Mouse (Mus musculus): ENCODE results near the gene B3gnt2. TPM values are rescaled to one million over a fixed set of nuclear protein-coding genes. Genes with fewer than 3 reads are reported as not detected.

Gene B3gnt2
- polyA plus RNA-seq, 1 experiment from 2014 or later: 3.3 TPM

DNA sequence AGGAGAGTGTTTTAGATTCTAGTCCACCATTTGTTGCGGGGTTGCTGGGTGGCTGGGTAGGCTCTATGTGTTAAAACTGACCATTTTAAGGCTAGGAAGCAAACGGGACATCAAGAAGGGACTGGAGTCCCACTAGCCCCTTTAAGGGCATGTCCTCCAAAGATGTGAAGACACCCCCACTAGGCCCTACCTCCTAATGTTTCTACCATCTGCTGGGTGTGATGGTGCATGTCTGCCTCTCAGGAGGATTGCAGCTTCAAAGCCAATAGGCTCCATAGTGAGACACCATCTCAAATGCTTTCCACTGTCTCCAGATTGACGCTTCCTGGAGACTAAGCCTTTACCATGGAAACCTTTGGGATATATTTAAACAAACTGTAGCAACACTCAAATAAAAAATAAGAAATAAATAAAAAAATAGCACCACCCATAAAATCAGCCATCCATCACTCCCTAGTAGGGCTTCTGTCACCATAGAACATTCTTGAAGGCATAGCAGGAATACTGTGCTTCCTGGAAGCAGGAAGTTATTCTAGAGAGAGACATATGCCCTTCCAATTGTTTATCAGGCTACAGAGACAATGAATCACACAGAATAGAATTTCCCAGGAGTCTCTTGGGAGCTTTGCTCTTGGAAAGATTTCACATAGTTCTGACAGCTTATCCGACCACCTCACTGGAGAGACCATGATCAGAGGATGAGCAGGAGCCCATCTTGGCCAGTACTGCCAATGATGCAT lies 97.0 kb downstream of the B3gnt2 start:
- no peak for ATAC-seq (ENCODE audit: extremely low read depth, insufficient number of reproducible peaks, low FRiP score, low TSS enrichment)
- Histone ChIP-seq H3K27ac (replicated peaks) (no peak overlapping the region), H3K4me3 (no peak overlapping the region), H3K36me3 (no peaks in the 10 kb centered on the region), H3K9ac (no peak overlapping the region), H3K9me3 (no peaks in the 10 kb centered on the region), H3K4me2 (no peak overlapping the region), H3K4me1 (no peaks in the 10 kb centered on the region), H3K27me3 (replicated peaks) (no peaks in the 10 kb centered on the region)
- WGBS: 64% methylated on average over 4 of the region's 4 CpGs

GRCm38 (mm10) chr11:22763055-22763454 lies 97.7 kb downstream of the B3gnt2 start:
- Histone ChIP-seq H3K27me3 (replicated peaks) (no peaks in the 10 kb centered on the region), H3K4me2 (no peak overlapping the region), H3K27ac (replicated peaks) (no peak overlapping the region), H3K9ac (no peak overlapping the region), H3K9me3 (no peaks in the 10 kb centered on the region), H3K4me1 (no peaks in the 10 kb centered on the region), H3K4me3 (no peak overlapping the region), H3K36me3 (no peaks in the 10 kb centered on the region)
- 60% methylated on average over 1 of the region's 1 CpGs for WGBS
- ATAC-seq (ENCODE audit: extremely low read depth, insufficient number of reproducible peaks, low FRiP score, low TSS enrichment): no peak

GRCm38 (mm10) chr11:22762236-22762927 lies 98.4 kb downstream of the B3gnt2 start:
- H3K9me3 ChIP-seq: no peaks in the 10 kb centered on the region
- H3K4me1 ChIP-seq: no peaks in the 10 kb centered on the region
- no peak overlapping the region for H3K9ac ChIP-seq
- H3K36me3 ChIP-seq: no peaks in the 10 kb centered on the region
- no peak overlapping the region for H3K4me3 ChIP-seq
- no peak overlapping the region for H3K4me2 ChIP-seq
- H3K27ac ChIP-seq (replicated peaks): no peak overlapping the region
- WGBS: 79% methylated on average over 18 of the region's 18 CpGs
- no peaks in the 10 kb centered on the region for H3K27me3 ChIP-seq (replicated peaks)
- no peak for ATAC-seq (ENCODE audit: extremely low read depth, insufficient number of reproducible peaks, low FRiP score, low TSS enrichment)

GRCm38 (mm10) chr11:22759783-22760182 lies 101.0 kb downstream of the B3gnt2 start:
- H3K36me3 ChIP-seq: no peaks in the 10 kb centered on the region
- H3K27ac ChIP-seq (replicated peaks): no peak overlapping the region
- H3K4me3 ChIP-seq: no peak overlapping the region
- H3K27me3 ChIP-seq (replicated peaks): no peaks in the 10 kb centered on the region
- H3K4me2 ChIP-seq: no peak overlapping the region
- H3K4me1 ChIP-seq: peaks cover 7% of the 10 kb centered on the region; the same call in 1 of the 2 replicates
- no peaks in the 10 kb centered on the region for H3K9me3 ChIP-seq
- ATAC-seq (ENCODE audit: extremely low read depth, insufficient number of reproducible peaks, low FRiP score, low TSS enrichment): no peak
- H3K9ac ChIP-seq: no peak overlapping the region
- WGBS: 88% methylated on average over 3 of the region's 4 CpGs

DNA sequence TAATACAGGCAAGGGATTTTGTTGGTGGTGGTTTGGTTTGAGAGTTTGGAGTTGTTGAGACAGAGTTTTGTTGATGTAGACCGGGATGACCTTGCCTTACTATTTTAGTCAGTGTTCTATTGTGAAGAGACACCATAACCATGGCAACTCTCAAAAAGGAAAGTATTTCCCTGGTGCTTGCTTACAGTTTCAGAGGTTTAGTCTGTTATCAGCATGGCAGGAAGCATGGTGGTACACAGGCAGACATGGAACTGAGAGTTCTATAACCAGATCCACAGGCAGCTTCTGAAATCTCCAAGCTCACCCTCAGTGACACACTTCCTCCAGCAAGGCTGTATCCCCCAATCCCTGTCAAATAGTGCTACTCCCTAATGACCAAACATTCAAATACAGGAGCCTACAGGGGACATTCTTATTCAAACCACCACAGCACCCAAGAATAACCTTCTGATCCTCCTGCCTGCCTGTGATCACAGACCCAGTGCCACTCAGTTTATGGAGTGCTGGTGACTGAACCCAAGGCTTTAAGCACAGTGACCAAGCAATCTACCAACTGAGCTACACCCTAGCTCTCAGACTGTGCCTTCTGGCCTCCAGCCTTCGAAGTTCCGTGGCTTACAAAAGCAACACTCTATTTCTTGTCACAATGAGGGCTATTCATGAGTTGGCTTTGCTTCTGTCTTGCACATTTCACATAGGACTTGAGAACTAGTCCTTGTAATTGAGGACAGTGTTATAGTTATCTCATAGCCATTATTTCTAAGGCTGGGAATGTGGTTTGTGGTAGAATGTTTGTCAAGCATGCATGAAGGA lies 104.4 kb downstream of the B3gnt2 start:
- Histone ChIP-seq H3K27me3 (replicated peaks) (no peaks in the 10 kb centered on the region), H3K4me3 (no peak overlapping the region), H3K27ac (replicated peaks) (no peak overlapping the region), H3K36me3 (no peaks in the 10 kb centered on the region), H3K9ac (no peak overlapping the region), H3K9me3 (no peaks in the 10 kb centered on the region), H3K4me2 (no peak overlapping the region), H3K4me1 (peaks cover 10% of the 10 kb centered on the region; the same call in 1 of the 2 replicates)
- WGBS: 79% methylated on average over 3 of the region's 3 CpGs
- no peak for ATAC-seq (ENCODE audit: extremely low read depth, insufficient number of reproducible peaks, low FRiP score, low TSS enrichment)

GRCm38 (mm10) chr11:22755180-22755579 lies 105.6 kb downstream of the B3gnt2 start:
- ATAC-seq (ENCODE audit: extremely low read depth, insufficient number of reproducible peaks, low FRiP score, low TSS enrichment): no peak
- no peaks in the 10 kb centered on the region for H3K9me3 ChIP-seq
- no peaks in the 10 kb centered on the region for H3K27me3 ChIP-seq (replicated peaks)
- no peak overlapping the region for H3K4me3 ChIP-seq
- 78% methylated on average over 1 of the region's 1 CpGs for WGBS
- no peaks in the 10 kb centered on the region for H3K36me3 ChIP-seq
- peaks cover 10% of the 10 kb centered on the region; the same call in 1 of the 2 replicates for H3K4me1 ChIP-seq
- no peak overlapping the region for H3K9ac ChIP-seq
- H3K4me2 ChIP-seq: no peak overlapping the region
- H3K27ac ChIP-seq (replicated peaks): no peak overlapping the region

DNA sequence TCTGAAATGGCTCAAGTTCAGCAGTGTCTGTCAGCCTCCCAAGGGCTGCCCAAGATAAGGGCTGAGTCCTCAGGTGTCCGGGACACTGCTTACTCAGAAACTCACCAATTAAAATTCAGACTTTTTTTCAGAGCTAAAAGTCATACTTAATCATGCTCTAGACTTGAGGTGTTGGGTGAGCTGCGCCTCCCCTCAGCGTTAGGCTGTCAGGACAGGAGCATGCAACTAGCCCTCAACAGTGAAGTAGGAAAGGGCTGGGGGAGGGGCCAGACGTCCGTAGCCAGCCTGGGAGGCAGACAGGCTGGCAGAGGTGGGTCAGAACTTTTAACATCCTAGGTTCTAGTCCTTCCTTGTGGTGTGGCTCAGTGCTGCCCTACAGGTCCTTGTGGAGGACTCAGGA lies 108.2 kb downstream of the B3gnt2 start:
- Histone ChIP-seq H3K4me1 (peaks cover 10% of the 10 kb centered on the region; the same call in 1 of the 2 replicates), H3K9me3 (no peaks in the 10 kb centered on the region), H3K27ac (replicated peaks) (no peak overlapping the region), H3K9ac (no peak overlapping the region), H3K36me3 (no peaks in the 10 kb centered on the region), H3K4me3 (no peak overlapping the region), H3K4me2 (no peak overlapping the region), H3K27me3 (replicated peaks) (no peaks in the 10 kb centered on the region)
- no peak for ATAC-seq (ENCODE audit: extremely low read depth, insufficient number of reproducible peaks, low FRiP score, low TSS enrichment)
- WGBS: 20% methylated on average over 5 of the region's 5 CpGs

DNA sequence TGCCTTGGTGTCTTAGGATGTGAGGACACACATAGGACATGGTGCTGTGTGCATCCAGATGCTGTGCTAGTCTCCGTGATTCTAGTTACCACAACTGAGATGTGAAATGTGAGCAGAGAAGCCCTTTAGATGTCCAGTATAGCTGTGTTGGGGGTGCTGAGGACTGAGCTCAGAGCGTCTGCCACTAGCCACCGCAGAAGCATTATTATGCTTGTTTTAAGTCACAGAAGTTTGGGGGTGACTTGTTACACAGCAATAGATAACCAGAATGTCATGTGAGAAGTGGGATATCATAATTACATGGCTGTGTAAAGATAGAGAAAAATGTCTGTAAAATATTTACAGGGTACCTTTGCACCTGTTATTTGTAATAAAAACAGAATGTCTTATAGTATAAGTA lies 109.2 kb downstream of the B3gnt2 start:
- Histone ChIP-seq H3K4me1 (peaks cover 10% of the 10 kb centered on the region; the same call in 1 of the 2 replicates), H3K36me3 (no peaks in the 10 kb centered on the region), H3K4me3 (no peak overlapping the region), H3K27ac (replicated peaks) (no peak overlapping the region), H3K9me3 (no peaks in the 10 kb centered on the region), H3K9ac (no peak overlapping the region), H3K4me2 (no peak overlapping the region), H3K27me3 (replicated peaks) (no peaks in the 10 kb centered on the region)
- no peak for ATAC-seq (ENCODE audit: extremely low read depth, insufficient number of reproducible peaks, low FRiP score, low TSS enrichment)
- 86% methylated on average over 3 of the region's 3 CpGs for WGBS

DNA sequence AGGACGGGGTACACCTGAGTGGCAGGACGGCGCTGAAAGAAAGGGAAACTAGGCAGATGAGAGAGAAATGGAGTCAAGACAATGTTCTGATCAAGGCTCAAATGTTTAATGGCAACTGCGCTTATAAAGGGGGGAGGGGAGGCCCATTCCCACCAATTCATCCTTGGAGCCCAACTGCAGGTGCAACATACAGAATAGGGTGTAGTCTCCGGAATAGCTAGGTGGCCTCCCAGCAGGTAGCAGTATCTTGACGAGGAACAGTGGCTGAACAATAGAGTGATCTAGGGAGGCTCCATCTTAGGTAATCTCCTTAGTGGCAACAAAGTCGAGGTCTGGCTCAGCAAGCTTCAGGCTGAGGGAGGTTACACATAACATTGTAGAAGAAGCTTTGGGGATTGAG lies 113.4 kb downstream of the B3gnt2 start:
- ATAC-seq (ENCODE audit: extremely low read depth, insufficient number of reproducible peaks, low FRiP score, low TSS enrichment): no peak
- Histone ChIP-seq H3K4me3 (no peak overlapping the region), H3K36me3 (no peaks in the 10 kb centered on the region), H3K9me3 (peaks cover 16% of the 10 kb centered on the region), H3K4me2 (no peak overlapping the region), H3K27ac (replicated peaks) (no peak overlapping the region), H3K9ac (no peak overlapping the region), H3K27me3 (replicated peaks) (no peaks in the 10 kb centered on the region), H3K4me1 (0 out of 2 replicates have a peak, but pooled peaks cover under 1% of the 10 kb centered on the region)
- WGBS: 72% methylated on average over 7 of the region's 7 CpGs

- H3K9me3 ChIP-seq: peaks cover 16% of the 10 kb centered on the region
- no peak overlapping the region for H3K9ac ChIP-seq
- H3K27me3 ChIP-seq (replicated peaks): no peaks in the 10 kb centered on the region
- no peak overlapping the region for H3K4me2 ChIP-seq
- ATAC-seq (ENCODE audit: extremely low read depth, insufficient number of reproducible peaks, low FRiP score, low TSS enrichment): no peak
- no peak overlapping the region for H3K4me3 ChIP-seq
- H3K27ac ChIP-seq (replicated peaks): no peak overlapping the region
- H3K4me1 ChIP-seq: peaks cover 6% of the 10 kb centered on the region
- H3K36me3 ChIP-seq: no peaks in the 10 kb centered on the region
Measured at GRCm38 (mm10) chr11:22745356-22745755, 115.4 kb downstream of the B3gnt2 start.

DNA sequence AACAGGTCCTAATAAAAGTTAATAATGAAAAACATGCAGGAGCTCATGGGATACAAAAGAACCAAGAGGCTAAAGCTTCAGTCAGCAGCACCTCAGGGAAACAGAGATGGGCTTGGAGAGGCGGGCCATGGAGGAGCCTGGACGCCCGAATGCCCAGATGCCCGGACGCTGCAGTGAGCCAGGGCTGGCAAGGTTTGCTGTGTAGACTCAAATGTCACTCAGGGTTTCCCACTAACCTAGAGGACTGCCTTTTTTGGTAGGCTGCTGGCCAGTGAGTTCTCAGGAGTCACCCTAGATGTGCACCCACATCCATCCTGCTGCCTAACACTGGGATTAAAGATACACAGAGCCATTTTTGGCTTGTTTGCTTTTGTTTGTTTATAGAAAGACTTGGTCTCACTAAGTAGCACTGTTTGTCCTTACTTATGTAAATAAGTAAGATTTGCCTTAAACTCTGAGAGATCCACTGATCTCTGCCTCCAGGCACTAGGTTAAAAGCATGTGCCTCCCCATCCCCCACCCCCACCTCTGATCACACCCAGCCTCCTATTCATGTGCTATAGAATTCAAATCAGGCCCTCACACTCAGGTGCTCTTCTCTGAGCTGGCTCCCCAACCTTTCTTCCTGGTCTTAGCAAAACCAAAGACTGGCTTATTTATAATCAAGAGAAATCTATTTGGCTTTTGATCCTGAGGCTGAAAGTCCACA lies 117.0 kb downstream of the B3gnt2 start:
- Histone ChIP-seq H3K27me3 (replicated peaks) (no peaks in the 10 kb centered on the region), H3K27ac (replicated peaks) (no peak overlapping the region), H3K4me3 (no peak overlapping the region), H3K4me2 (no peak overlapping the region), H3K36me3 (no peaks in the 10 kb centered on the region), H3K9me3 (peaks cover 16% of the 10 kb centered on the region), H3K4me1 (peaks cover 6% of the 10 kb centered on the region), H3K9ac (no peak overlapping the region)
- WGBS: 80% methylated on average over 5 of the region's 5 CpGs
- ATAC-seq (ENCODE audit: extremely low read depth, insufficient number of reproducible peaks, low FRiP score, low TSS enrichment): no peak

Data from heart, embryonic 13.5 days (tissue).